Mouse (Mus musculus) midbrain, embryonic 14.5 days (tissue): ENCODE data around the gene Bin2. TPM values are rescaled to one million over a fixed set of nuclear protein-coding genes. Genes with fewer than 3 reads are reported as not detected.

ENCODE experiments used
- ATAC-seq: fragments of 200-750 bp; cut with Nextera tagmentation; 2 replicates; pipeline ENCODE4 v1.8.0; 2017; ENCODE audit warnings: moderate number of reproducible peaks, moderate library complexity; ENCODE audit not compliant: low FRiP score, low TSS enrichment
- DNase-seq: peaks from one replicate; pipeline ENCODE4 v3.0.0-alpha.2; 2015
- H3K27ac ChIP-seq: fragments of 300-500 bp; sonication (generic); replicated peaks from 2 replicates; pipeline ENCODE4 v1.5.1; 2014; ENCODE audit warnings: mild to moderate bottlenecking, low read depth, low read length, moderate library complexity
- H3K27me3 ChIP-seq: fragments of 300-500 bp; sonication (generic); 2 replicates; pipeline ENCODE4 v1.6.1; 2014; ENCODE audit warnings: low read length, control low read depth, mixed read lengths; ENCODE audit not compliant: control insufficient read depth, insufficient read depth
- H3K36me3 ChIP-seq: fragments of 300-500 bp; sonication (generic); 2 replicates; pipeline ENCODE4 v1.6.1; 2014; ENCODE audit warnings: low read length, control low read depth; ENCODE audit not compliant: control insufficient read depth, insufficient read depth
- H3K4me1 ChIP-seq: fragments of 300-500 bp; sonication (generic); 2 replicates; pipeline ENCODE4 v1.6.1; 2014; ENCODE audit warnings: mild to moderate bottlenecking, antibody characterized with exemption, low read length, control low read depth; ENCODE audit not compliant: control insufficient read depth, insufficient read depth
- H3K4me2 ChIP-seq: fragments of 300-500 bp; sonication (generic); 2 replicates; pipeline ENCODE4 v1.6.1; 2014; ENCODE audit warnings: mild to moderate bottlenecking, low read length, moderate library complexity
- H3K4me3 ChIP-seq: fragments of 300-500 bp; sonication (generic); replicated peaks from 2 replicates; pipeline ENCODE4 v1.5.1; 2014; ENCODE audit warnings: low read depth, low read length
- H3K9ac ChIP-seq: fragments of 300-500 bp; sonication (generic); replicated peaks from 2 replicates; pipeline ENCODE4 v1.6.1; 2014; ENCODE audit warnings: mild to moderate bottlenecking, low read length, moderate library complexity
- H3K9me3 ChIP-seq: fragments of 300-500 bp; sonication (generic); 2 replicates; pipeline ENCODE4 v1.6.1; 2016; ENCODE audit warnings: low read length, control low read depth, mixed read lengths; ENCODE audit not compliant: control insufficient read depth
- WGBS: fragments of 180-500 bp; shearing (Covaris S2); extraction: QIAGEN DNeasy Blood & Tissue Kit; methylation state at CpG from one replicate; pipeline ENCODE4 v1.1.7; 2014; 5-methylcytosine and 5-hydroxymethylcytosine counted together
- polyA plus RNA-seq: library from polyadenylated mRNA; unstranded; fragments of >200 nt; fragmentation: Nextera tagmentation; extraction: Ambion mirVana; gene quantifications from 2 replicates; pipeline ENCODE4 v1.2.1, GENCODE M21; 2014

Gene Bin2
- polyA plus RNA-seq, 1 experiment from 2014 or later = 1.8 TPM

GRCm38 (mm10) chr15:100703913-100704312 lies 34.6 kb upstream of the Bin2 start:
- DNase-seq (peak; percentile 18), ATAC-seq (no peak)
- Histone ChIP-seq H3K9ac (no peak overlapping the region; the same call in 1 of the 2 replicates), H3K36me3 (no peaks in the 10 kb centered on the region), H3K9me3 (no peaks in the 10 kb centered on the region), H3K27me3 (no peaks in the 10 kb centered on the region), H3K4me1 (no peaks in the 10 kb centered on the region), H3K4me3 (no peak overlapping the region), H3K27ac (no peak overlapping the region), H3K4me2 (peak overlapping the region; percentile 32; the same call in 1 of the 2 replicates)
- 9% methylated on average over 17 of the region's 17 CpGs for WGBS

GRCm38 (mm10) chr15:100701856-100702255 lies 32.5 kb upstream of the Bin2 start:
- no peak for ATAC-seq
- Histone ChIP-seq H3K27me3 (no peaks in the 10 kb centered on the region), H3K9me3 (no peaks in the 10 kb centered on the region), H3K9ac (no peak overlapping the region), H3K4me3 (no peak overlapping the region), H3K36me3 (no peaks in the 10 kb centered on the region), H3K4me2 (no peak overlapping the region), H3K4me1 (no peaks in the 10 kb centered on the region), H3K27ac (no peak overlapping the region)
- no peak for DNase-seq
- 77% methylated on average over 6 of the region's 6 CpGs for WGBS

GRCm38 (mm10) chr15:100701108-100701507 lies 31.8 kb upstream of the Bin2 start:
- Histone ChIP-seq H3K9ac (no peak overlapping the region), H3K27ac (no peak overlapping the region), H3K36me3 (no peaks in the 10 kb centered on the region), H3K4me2 (no peak overlapping the region), H3K4me1 (no peaks in the 10 kb centered on the region), H3K4me3 (no peak overlapping the region), H3K9me3 (no peaks in the 10 kb centered on the region), H3K27me3 (no peaks in the 10 kb centered on the region)
- no peak for ATAC-seq
- DNase-seq = no peak
- 66% methylated on average over 10 of the region's 10 CpGs for whole genome bisulfite sequencing

GRCm38 (mm10) chr15:100700424-100700823 lies 31.1 kb upstream of the Bin2 start:
- DNase-seq (no peak), ATAC-seq (no peak)
- H3K9me3 ChIP-seq = no peaks in the 10 kb centered on the region
- H3K27ac ChIP-seq = no peak overlapping the region
- H3K36me3 ChIP-seq = no peaks in the 10 kb centered on the region
- H3K4me3 ChIP-seq = no peak overlapping the region
- 86% methylated on average over 5 of the region's 5 CpGs for WGBS
- H3K27me3 ChIP-seq = no peaks in the 10 kb centered on the region
- H3K4me2 ChIP-seq = no peak overlapping the region
- no peaks in the 10 kb centered on the region for H3K4me1 ChIP-seq
- H3K9ac ChIP-seq = no peak overlapping the region

- DNase-seq (no peak), ATAC-seq (no peak)
- no peaks in the 10 kb centered on the region for H3K27me3 ChIP-seq
- no peaks in the 10 kb centered on the region for H3K36me3 ChIP-seq
- no peaks in the 10 kb centered on the region for H3K4me1 ChIP-seq
- H3K27ac ChIP-seq = no peak overlapping the region
- H3K9me3 ChIP-seq = no peaks in the 10 kb centered on the region
- H3K9ac ChIP-seq = no peak overlapping the region
- 78% methylated on average over 6 of the region's 6 CpGs for WGBS
- H3K4me3 ChIP-seq = no peak overlapping the region
- H3K4me2 ChIP-seq = no peak overlapping the region
These were observed 30.0 kb upstream of the Bin2 start for GRCm38 (mm10) chr15:100699386-100699785.

- H3K4me3 ChIP-seq = no peak overlapping the region
- H3K36me3 ChIP-seq = no peaks in the 10 kb centered on the region
- DNase-seq (no peak), ATAC-seq (no peak)
- H3K9ac ChIP-seq = no peak overlapping the region
- WGBS = 80% methylated on average over 10 of the region's 10 CpGs
- no peak overlapping the region for H3K27ac ChIP-seq
- H3K9me3 ChIP-seq = no peaks in the 10 kb centered on the region
- no peaks in the 10 kb centered on the region for H3K27me3 ChIP-seq
- no peaks in the 10 kb centered on the region for H3K4me1 ChIP-seq
- no peak overlapping the region for H3K4me2 ChIP-seq
These were observed 28.7 kb upstream of the Bin2 start for GRCm38 (mm10) chr15:100698078-100698477.

GRCm38 (mm10) chr15:100694406-100694805 lies 25.1 kb upstream of the Bin2 start:
- DNase-seq (no peak), ATAC-seq (no peak)
- H3K4me2 ChIP-seq = no peak overlapping the region
- H3K4me3 ChIP-seq = no peak overlapping the region
- H3K27ac ChIP-seq = no peak overlapping the region
- 89% methylated on average over 9 of the region's 9 CpGs for WGBS
- H3K27me3 ChIP-seq = no peaks in the 10 kb centered on the region
- no peaks in the 10 kb centered on the region for H3K36me3 ChIP-seq
- H3K9me3 ChIP-seq = peaks cover 7% of the 10 kb centered on the region
- H3K4me1 ChIP-seq = no peaks in the 10 kb centered on the region
- H3K9ac ChIP-seq = no peak overlapping the region

GRCm38 (mm10) chr15:100691990-100692389 lies 22.6 kb upstream of the Bin2 start:
- Histone ChIP-seq H3K36me3 (no peaks in the 10 kb centered on the region), H3K27me3 (no peaks in the 10 kb centered on the region), H3K27ac (no peak overlapping the region), H3K4me3 (no peak overlapping the region), H3K4me1 (no peaks in the 10 kb centered on the region), H3K4me2 (no peak overlapping the region), H3K9me3 (peaks cover 7% of the 10 kb centered on the region), H3K9ac (no peak overlapping the region)
- no peak for DNase-seq
- 83% methylated on average over 3 of the region's 3 CpGs for WGBS
- ATAC-seq = no peak

GRCm38 (mm10) chr15:100687430-100687971 lies 18.1 kb upstream of the Bin2 start, which contains the start of gene Cela1:
Cela1 (minus strand) TSS chr15:100687921.
- Histone ChIP-seq H3K27me3 (no peaks in the 10 kb centered on the region), H3K9me3 (peaks cover 7% of the 10 kb centered on the region), H3K4me2 (no peak within 1 kb of the TSS), H3K9ac (no peak within 1 kb of the TSS), H3K27ac (no peak within 1 kb of the TSS), H3K4me1 (no peaks in the 10 kb centered on the region), H3K4me3 (no peak within 1 kb of the TSS), H3K36me3 (no peaks in the 10 kb centered on the region)
- no peak for DNase-seq
- ATAC-seq = no peak
- whole genome bisulfite sequencing = 83% methylated on average over 8 of the region's 8 CpGs
